Mouse (Mus musculus): Measurements from ENCODE around the gene Lsm4.

DNA sequence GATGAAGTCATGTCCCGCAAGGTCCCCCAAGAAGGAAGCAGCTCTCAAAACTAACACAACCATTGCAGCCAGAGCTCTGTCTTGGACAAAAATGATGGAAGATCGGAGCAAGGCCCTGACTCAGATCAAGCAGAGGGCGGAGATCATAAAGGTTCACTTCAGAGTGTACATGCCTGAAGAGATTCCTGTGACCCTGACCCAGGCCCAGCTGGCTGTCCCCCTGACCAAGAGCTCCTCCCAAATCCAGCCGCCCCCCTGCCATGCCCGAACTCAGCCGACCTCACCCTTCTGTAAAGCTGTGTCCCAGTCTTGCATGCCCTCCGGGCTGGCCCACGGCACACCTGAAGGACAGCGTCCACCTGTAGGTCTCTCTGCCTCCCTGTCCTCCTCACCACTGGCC is 36.7 kb downstream of the Lsm4 start:
- TF ChIP-seq CTCF (IDR thresholded peaks at IDR 0.05; ENCODE audit: low read depth) (no peak), EP300 (optimal IDR thresholded peaks at IDR 0.05) (no peak)
